Comparison of ENCODE assay signal across 16 mouse cellular contexts in genomic region chr1:113823493-113823892, GRCm38 (mm10).
DNase-seq lines count a peak whose midpoint lies in the region; ATAC-seq lines count a peak whose summit lies in the region.
"Had no signal": no experiment of that assay in that cellular context is flagged by ENCODE, and none has a peak within 500 bp of the region (broad histone marks: within the 10 kb centered on the region; RNA-seq: fewer than 3 reads in every experiment).

No protein-coding gene starts in this region.

- no peak overlapping the region for H3K9ac ChIP-seq in embryonic facial prominence, embryonic 14.5 days (ENCODE audit: low read depth, low read length)
- H3K9ac ChIP-seq in midbrain, embryonic 14.5 days (replicated peaks; ENCODE audit: low read length): no peak overlapping the region
- H3K9ac ChIP-seq: embryonic facial prominence, embryonic 15.5 days; heart, embryonic 13.5 days; limb, embryonic 12.5 days had no signal

- no peaks in the 10 kb centered on the region for H3K27me3 ChIP-seq in embryonic facial prominence, embryonic 14.5 days (replicated peaks; ENCODE audit: control insufficient read depth, insufficient read depth, low read length)
- H3K27me3 ChIP-seq in embryonic facial prominence, embryonic 10.5 days (replicated peaks; ENCODE audit: low read depth, poor library complexity, severe bottlenecking): no peaks in the 10 kb centered on the region
- H3K27me3 ChIP-seq in midbrain, embryonic 14.5 days (ENCODE audit: control insufficient read depth, insufficient read depth, low read length): no peaks in the 10 kb centered on the region
- H3K27me3 ChIP-seq: embryonic facial prominence, embryonic 15.5 days; heart, embryonic 13.5 days; limb, embryonic 12.5 days had no signal

- intact Hi-C loops in left cerebral cortex, postnatal 4 days (cut with DNase I): no loop called here

- no peaks in the 10 kb centered on the region for H3K9me3 ChIP-seq in embryonic facial prominence, embryonic 14.5 days (ENCODE audit: control insufficient read depth, low read length)
- H3K9me3 ChIP-seq in embryonic facial prominence, embryonic 10.5 days: no peaks in the 10 kb centered on the region
- H3K9me3 ChIP-seq in midbrain, embryonic 14.5 days (ENCODE audit: control insufficient read depth, low read length): no peaks in the 10 kb centered on the region
- H3K9me3 ChIP-seq: embryonic facial prominence, embryonic 15.5 days; heart, embryonic 13.5 days; limb, embryonic 12.5 days had no signal

- DNase-seq in embryonic facial prominence, embryonic 14.5 days (ENCODE audit: low spot score): peak; percentile 79
- no peak for DNase-seq in embryonic facial prominence, embryonic 10.5 days (ENCODE audit: low spot score)
- peak; percentile 71 for DNase-seq in left cerebral cortex, postnatal 4 days
- no peak for DNase-seq in left cerebral cortex, adult 18-20 months (ENCODE audit: low spot score in 2 of 2)
- peak; percentile 2 for DNase-seq in adrenal gland, postnatal 25 days
- peak; percentile 83 for DNase-seq in midbrain, embryonic 14.5 days
- DNase-seq in c-Kit-positive CD71-positive TER-119-positive erythroid progenitor cells, embryonic 14.5 days (ENCODE audit: low spot score): no peak
- DNase-seq in urinary bladder, postnatal 4 days (ENCODE audit: low spot score in 2 of 2): no peak
- DNase-seq: gastrocnemius, postnatal 36 days; right cerebral cortex, postnatal 4 days had no signal

- no peak overlapping the region for H3K4me2 ChIP-seq in embryonic facial prominence, embryonic 14.5 days (ENCODE audit: low read depth, low read length)
- H3K4me2 ChIP-seq in midbrain, embryonic 14.5 days (ENCODE audit: low read length): no peak overlapping the region
- H3K4me2 ChIP-seq: embryonic facial prominence, embryonic 15.5 days; heart, embryonic 13.5 days; limb, embryonic 12.5 days had no signal

- H3K4me3 ChIP-seq in embryonic facial prominence, embryonic 14.5 days (ENCODE audit: low read depth, low read length): no peak overlapping the region
- H3K4me3 ChIP-seq in embryonic facial prominence, embryonic 10.5 days: no peak overlapping the region
- no peak overlapping the region for H3K4me3 ChIP-seq in midbrain, embryonic 14.5 days (replicated peaks; ENCODE audit: low read depth, low read length)
- H3K4me3 ChIP-seq: embryonic facial prominence, embryonic 15.5 days; heart, embryonic 13.5 days; limb, embryonic 12.5 days; myocyte had no signal

- no peaks in the 10 kb centered on the region for H3K36me3 ChIP-seq in embryonic facial prominence, embryonic 14.5 days (ENCODE audit: control insufficient read depth, insufficient read depth, low read length)
- H3K36me3 ChIP-seq in embryonic facial prominence, embryonic 10.5 days (replicated peaks): no peaks in the 10 kb centered on the region
- H3K36me3 ChIP-seq in midbrain, embryonic 14.5 days (ENCODE audit: control insufficient read depth, insufficient read depth, low read length): no peaks in the 10 kb centered on the region
- H3K36me3 ChIP-seq: embryonic facial prominence, embryonic 15.5 days; heart, embryonic 13.5 days; limb, embryonic 12.5 days had no signal

- no peaks in the 10 kb centered on the region for H3K4me1 ChIP-seq in embryonic facial prominence, embryonic 14.5 days (ENCODE audit: control insufficient read depth, insufficient read depth, low read length)
- no peaks in the 10 kb centered on the region for H3K4me1 ChIP-seq in embryonic facial prominence, embryonic 10.5 days
- H3K4me1 ChIP-seq in midbrain, embryonic 14.5 days (ENCODE audit: control insufficient read depth, insufficient read depth, low read length): no peaks in the 10 kb centered on the region
- H3K4me1 ChIP-seq: embryonic facial prominence, embryonic 15.5 days; heart, embryonic 13.5 days; limb, embryonic 12.5 days had no signal

- peak; percentile 77 for ATAC-seq in embryonic facial prominence, embryonic 14.5 days (ENCODE audit: low read depth)
- peak; percentile 83 for ATAC-seq in midbrain, embryonic 14.5 days (ENCODE audit: low FRiP score, low TSS enrichment)

- no peak overlapping the region for H3K27ac ChIP-seq in embryonic facial prominence, embryonic 14.5 days (replicated peaks; ENCODE audit: low read depth, low read length)
- H3K27ac ChIP-seq in embryonic facial prominence, embryonic 10.5 days (replicated peaks): no peak overlapping the region
- H3K27ac ChIP-seq in midbrain, embryonic 14.5 days (replicated peaks; ENCODE audit: low read depth, low read length): no peak overlapping the region
- H3K27ac ChIP-seq: embryonic facial prominence, embryonic 15.5 days; heart, embryonic 13.5 days; kidney, postnatal 0 days; limb, embryonic 12.5 days; macrophage had no signal

Comparison
In these comparisons a context has a peak if more than half of its experiments do, and no peak if none do; other contexts are left out.
1. DNase-seq: peak in embryonic facial prominence, embryonic 14.5 days (single experiment), left cerebral cortex, postnatal 4 days (single experiment), adrenal gland, postnatal 25 days (single experiment) and midbrain, embryonic 14.5 days (single experiment); none in embryonic facial prominence, embryonic 10.5 days (single experiment), left cerebral cortex, adult 18-20 months (0 of 2), c-Kit-positive CD71-positive TER-119-positive erythroid progenitor cells, embryonic 14.5 days (single experiment) and urinary bladder, postnatal 4 days (0 of 2).